Mouse (Mus musculus): Measurements from ENCODE around the gene Gm20715.
A peak's percentile ranks its signal among the peaks of the same experiment; 100 is the strongest.
"Not testable (repeated sequence)": the region's sequence is repeated elsewhere in the genome, so short reads cannot be mapped to it uniquely, and the experiment has no call there.

Gm20715 gene

GRCm38 (mm10) chr7:6410043-6410442, at the start of gene Gm20715:
TSS of gene Gm20715 (plus strand) at chr7:6410277.
- DNase-seq: peak; percentile 82

GRCm38 (mm10) chr7:6360477-6361060, 49.5 kb upstream of the Gm20715 start:
- DNase-seq: no peak

- DNase-seq: no peak
Observed at GRCm38 (mm10) chr7:6361756-6362155, 48.3 kb upstream of the Gm20715 start.

DNA sequence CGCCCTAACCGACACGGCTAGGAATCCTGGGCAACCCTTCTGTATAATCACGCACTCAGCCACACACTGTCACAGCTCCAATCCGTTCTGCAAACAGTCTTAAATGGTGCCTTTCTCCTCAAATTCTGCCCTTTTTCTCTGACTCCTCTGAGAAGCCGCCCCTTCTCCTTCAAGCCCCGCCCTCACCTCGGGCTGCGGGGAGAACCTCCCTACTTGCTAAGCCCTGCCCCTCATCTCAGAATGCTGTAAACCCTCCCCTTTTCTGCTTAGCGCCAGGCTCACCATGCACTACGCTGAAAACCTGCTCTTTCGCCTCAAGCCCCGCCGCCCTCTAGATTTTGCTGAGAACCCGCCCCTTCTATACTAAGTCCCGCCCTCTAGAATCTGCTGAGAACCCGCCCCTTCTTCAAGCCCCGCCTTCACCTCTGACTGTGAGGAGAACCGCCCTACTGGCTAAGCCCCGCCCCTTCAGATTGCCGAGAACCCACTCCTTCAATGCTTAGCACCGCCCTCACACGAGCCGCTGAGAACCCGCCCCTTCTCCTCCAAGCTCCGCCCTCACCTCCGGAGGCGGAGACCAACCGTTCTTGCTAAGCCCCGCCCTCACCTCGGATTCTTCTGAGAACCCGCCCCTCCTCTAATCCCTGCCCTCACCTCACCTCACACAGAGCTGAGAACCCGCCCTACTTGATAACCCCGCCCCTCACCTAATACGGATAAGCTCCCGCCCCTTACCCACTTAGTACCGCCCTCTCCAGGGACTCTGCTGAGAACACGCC, 47.6 kb upstream of the Gm20715 start:
- peak; percentile 96 for DNase-seq

- peak; percentile 81 for DNase-seq
Observed at GRCm38 (mm10) chr7:6363047-6363488, 47.0 kb upstream of the Gm20715 start, which contains the start of gene Zfp78. TSS of gene Zfp78 (plus strand) at chr7:6363280.

GRCm38 (mm10) chr7:6364761-6365160, 45.3 kb upstream of the Gm20715 start:
- DNase-seq: no peak

DNA sequence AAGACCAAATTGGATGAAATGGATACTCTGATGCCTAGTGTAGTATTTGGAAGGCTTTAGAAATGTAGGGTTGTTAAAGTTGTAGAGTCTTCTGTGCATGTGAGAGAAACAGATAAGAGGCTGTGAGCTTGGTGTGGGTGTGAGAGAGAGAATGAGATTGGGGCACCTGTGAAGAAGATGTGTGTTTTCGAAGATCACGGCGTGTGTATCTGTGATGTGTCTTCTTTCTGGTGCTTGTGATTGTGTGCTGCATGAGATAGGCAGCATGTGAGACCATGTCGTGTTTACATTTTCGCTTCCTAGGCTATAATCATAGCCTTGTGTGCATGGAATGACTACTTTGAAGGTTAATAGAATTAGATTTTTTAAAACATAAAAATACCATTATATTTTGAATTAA, 42.9 kb upstream of the Gm20715 start:
- DNase-seq: no peak

DNA sequence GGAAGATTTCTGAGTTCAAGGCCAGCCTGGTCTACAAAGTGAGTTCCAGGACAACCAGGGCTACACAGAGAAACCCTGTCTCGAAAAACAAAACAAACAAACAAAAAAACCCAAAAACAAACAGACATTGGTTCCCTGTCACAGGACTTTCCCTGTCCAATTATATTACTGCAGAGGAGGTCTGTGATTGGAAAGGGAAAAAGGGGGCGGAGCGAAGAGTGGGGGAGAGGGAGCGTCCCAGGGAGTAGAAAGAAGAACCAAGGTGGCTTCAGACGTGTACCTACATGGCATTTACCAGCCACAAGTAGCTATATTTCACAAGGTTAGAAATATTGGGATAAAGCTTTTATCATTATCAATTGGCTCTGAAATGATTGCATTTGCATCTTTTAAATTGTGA, 41.9 kb upstream of the Gm20715 start:
- DNase-seq: not testable (repeated sequence)

- DNase-seq: no peak
Observed at GRCm38 (mm10) chr7:6369460-6369859, 40.6 kb upstream of the Gm20715 start.

DNA sequence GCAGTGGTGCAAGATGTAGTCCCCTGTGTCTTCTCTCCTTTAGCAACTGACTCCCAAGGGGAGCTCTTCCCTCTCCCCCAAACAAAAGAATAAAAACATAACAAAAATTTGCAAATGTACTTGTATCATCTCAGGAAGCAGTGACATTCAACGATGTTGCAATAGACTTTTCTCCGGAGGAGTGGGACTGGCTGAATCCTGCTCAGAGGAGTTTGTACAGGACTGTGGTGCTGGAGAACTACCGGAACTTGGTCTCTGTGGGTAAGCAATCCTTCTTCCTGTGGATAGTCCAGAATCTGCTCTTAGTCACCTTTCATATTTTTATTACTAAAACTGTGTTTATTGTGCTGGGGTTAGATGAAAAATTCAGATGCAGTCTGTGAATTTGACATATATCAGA, 37.1 kb upstream of the Gm20715 start:
- no peak for DNase-seq

GRCm38 (mm10) chr7:6378441-6378840, 31.6 kb upstream of the Gm20715 start:
- peak; percentile 24 for DNase-seq

- no peak for DNase-seq
Observed at GRCm38 (mm10) chr7:6381431-6381830, 28.6 kb upstream of the Gm20715 start.

DNA sequence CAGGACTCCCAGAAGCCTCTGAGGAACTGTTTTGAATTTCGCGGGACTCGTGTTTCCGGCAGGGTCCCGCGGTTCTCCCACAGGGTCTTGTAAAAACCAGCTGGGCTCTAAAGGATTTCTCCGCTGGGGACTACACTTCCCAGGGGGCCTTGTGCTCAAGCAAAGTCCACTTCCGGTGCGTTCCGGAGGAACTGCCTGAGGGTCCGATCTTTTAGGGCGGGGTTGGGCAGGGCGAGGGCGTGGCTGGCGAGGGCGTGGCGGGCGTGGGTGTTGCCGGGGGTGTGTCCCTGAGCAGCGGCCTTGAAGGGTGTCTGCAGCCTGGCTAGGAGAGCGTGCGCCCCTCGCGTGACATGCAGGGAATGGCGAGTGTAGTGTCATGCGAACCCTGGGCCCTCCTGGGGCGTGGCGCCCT, 27.0 kb upstream of the Gm20715 start, which contains the start of gene Zfp28:
Gene Zfp28, plus strand, starts transcription at position 252 of the 412 bp plus-strand sequence.
- DNase-seq: peak; percentile 88

DNA sequence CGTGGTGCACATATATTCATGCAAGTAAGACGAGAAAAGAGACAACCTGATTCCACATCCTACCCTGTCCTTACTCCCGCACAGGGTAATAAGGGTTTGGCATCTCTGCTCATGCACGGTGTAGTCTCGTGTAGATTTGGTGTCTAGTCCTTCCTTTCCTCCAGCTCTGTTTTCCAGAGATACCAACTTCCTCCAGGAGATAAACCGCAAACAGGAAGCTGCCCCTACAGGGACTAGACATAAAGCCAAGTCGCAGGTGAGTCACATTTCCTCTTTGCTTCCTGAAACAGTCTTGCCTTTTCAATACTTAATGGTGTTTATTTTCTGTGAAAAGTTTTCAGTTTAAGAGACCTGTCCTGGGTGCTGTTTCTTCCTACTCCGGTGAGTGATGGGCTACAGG, 26.1 kb upstream of the Gm20715 start:
- no peak for DNase-seq

DNA sequence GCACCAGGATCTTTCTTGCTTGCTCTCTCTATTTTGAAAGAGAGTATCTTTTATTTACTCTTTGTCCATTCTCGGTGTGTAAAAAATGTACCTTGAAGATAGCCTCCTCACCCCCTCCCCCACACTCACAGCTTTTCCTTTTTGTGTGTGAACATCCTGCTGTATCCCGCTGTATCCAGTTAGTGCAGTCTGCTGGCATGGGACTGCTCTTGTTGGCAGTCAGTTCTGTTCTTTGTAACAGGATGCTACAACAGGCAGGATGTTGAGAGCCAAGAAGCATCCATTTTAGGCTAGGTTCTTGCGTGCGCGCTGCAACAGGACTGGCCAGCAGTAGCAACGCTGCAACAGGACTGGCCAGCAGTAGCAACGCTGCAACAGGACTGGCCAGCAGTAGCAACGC, 23.1 kb upstream of the Gm20715 start:
- no peak for DNase-seq

- DNase-seq: no peak
Observed at GRCm38 (mm10) chr7:6388971-6389370, 21.1 kb upstream of the Gm20715 start.

GRCm38 (mm10) chr7:6389449-6389848, 20.6 kb upstream of the Gm20715 start:
- DNase-seq: no peak

- DNase-seq: peak; percentile 62
Observed at GRCm38 (mm10) chr7:6397996-6398975, 11.8 kb upstream of the Gm20715 start, which contains the start of gene Smim17. TSS of gene Smim17 (plus strand) at chr7:6398715.

DNA sequence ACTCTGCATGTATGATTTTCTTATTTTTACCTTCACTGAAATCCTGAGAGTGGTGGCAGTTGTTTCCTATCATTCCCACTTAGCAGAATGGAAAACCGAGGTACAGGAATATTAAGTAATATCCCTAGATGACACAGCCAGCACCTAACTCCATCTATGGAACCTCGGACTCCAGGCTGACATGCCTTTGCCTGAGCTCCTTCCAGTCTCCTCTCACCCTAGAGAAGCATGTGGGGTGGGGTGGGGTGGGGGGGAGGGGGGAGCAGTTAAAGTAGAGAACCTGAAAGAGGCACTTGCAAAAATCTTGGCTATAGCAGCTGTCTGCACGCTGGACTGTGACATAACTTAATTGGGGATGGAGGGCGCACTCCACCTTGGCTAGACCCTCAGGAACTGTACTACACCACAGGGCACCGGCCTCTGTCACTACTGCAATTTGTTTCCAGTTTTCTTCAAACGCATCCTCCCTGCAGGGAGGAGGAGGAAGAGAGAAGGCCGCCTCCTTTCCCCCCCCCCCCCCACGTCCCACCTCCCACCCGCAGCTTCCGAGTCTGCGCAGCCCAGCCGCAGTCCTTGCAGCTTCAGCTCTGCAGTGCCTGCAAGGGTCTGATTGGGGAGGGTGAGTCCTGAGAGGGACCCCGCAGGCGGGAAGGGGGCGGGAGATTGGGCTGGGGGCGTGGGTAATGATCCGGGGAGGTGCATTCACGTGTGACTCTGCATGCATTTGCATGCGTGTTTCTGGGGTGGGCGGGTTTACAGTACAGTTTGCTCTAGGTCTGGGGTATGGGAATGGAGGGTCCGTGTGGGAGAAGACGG, 4.8 kb downstream of the Gm20715 start:
- DNase-seq: peak; percentile 46

DNA sequence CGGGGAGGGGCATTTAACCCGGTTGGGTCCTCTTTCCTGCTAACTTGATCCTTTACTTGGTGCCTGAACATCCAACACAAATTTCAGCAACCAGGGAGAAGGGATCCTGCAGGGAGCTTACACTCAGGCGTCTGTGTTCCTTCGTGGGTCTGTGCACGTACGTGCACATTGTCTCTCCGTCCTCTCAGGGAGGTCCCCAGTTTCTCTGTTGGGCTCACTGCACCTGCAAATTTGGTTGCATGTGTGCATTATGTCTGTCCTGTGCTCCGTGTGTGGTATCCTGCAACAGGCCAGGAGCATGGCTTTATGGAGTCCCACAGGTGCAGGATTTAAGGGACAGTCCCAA, 5.3 kb downstream of the Gm20715 start:
- DNase-seq: no peak

- DNase-seq: peak; percentile 22
Observed at GRCm38 (mm10) chr7:6419894-6420293, 9.8 kb downstream of the Gm20715 start.

GRCm38 (mm10) chr7:6429381-6429780, 19.3 kb downstream of the Gm20715 start:
- DNase-seq: no peak

Data from right cerebral cortex, postnatal 14 days (tissue).